Mouse (Mus musculus) heart, adult 2 months (tissue): ENCODE data around the gene Guca2b. TPM values are rescaled to one million over a fixed set of nuclear protein-coding genes. Genes with fewer than 3 reads are reported as not detected.

Experiments
- DNase-seq, 2 experiments: peaks; one replicate each; pipeline ENCODE4 v3.0.0; 2021
- H3K27ac ChIP-seq: fragments of 200-600 bp; 2 replicates; pipeline ENCODE4 v1.8.1; 2022
- H3K27me3 ChIP-seq: fragments of 200-500 bp; 2 replicates; pipeline ENCODE4 v1.6.1; 2012; ENCODE audit warnings: mild to moderate bottlenecking, low read length, inconsistent platforms, mixed read lengths; ENCODE audit not compliant: control insufficient read depth, insufficient read depth
- H3K36me3 ChIP-seq: fragments of 200-500 bp; 2 replicates; pipeline ENCODE4 v1.6.1; 2012; ENCODE audit warnings: low read length, inconsistent platforms; ENCODE audit not compliant: control insufficient read depth, insufficient read depth
- H3K4me1 ChIP-seq: fragments of 200-500 bp; 2 replicates; pipeline ENCODE4 v1.6.1; 2011; ENCODE audit warnings: low read length; ENCODE audit not compliant: control insufficient read depth, insufficient read depth
- H3K4me3 ChIP-seq: fragments of 200-600 bp; 2 replicates; pipeline ENCODE4 v1.8.1; 2022
- H3K79me2 ChIP-seq: fragments of 200-500 bp; replicated peaks from 2 replicates; pipeline ENCODE4 v1.6.1; 2012; ENCODE audit warnings: mild to moderate bottlenecking, inconsistent platforms, low read length, moderate library complexity, mixed read lengths; ENCODE audit not compliant: control insufficient read depth, insufficient read depth
- H3K9ac ChIP-seq: fragments of 200-500 bp; 2 replicates; pipeline ENCODE4 v1.6.1; 2012; ENCODE audit warnings: low read depth, mild to moderate bottlenecking, control low read depth, inconsistent platforms, low read length, mixed read lengths
- CTCF ChIP-seq: fragments of 200-600 bp; IDR thresholded peaks from 2 replicates; pipeline ENCODE4 v1.8.1; 2022; ENCODE audit warnings: antibody characterized with exemption, mild to moderate bottlenecking, moderate library complexity
- EP300 ChIP-seq: fragments of 200-500 bp; IDR thresholded peaks from 2 replicates; pipeline ENCODE4 v1.6.1; 2011; ENCODE audit warnings: low read depth, low read length, control low read depth; ENCODE audit not compliant: insufficient read depth
- POLR2A ChIP-seq: fragments of 200-500 bp; IDR thresholded peaks from 2 replicates; pipeline ENCODE4 v1.6.1; 2011; ENCODE audit warnings: mild to moderate bottlenecking, low read depth, low read length, control low read depth; ENCODE audit not compliant: insufficient read depth
- WGBS: fragments of 180-500 bp; shearing (Covaris S2); methylation state at CpG from one replicate; pipeline ENCODE4 v1.1.7; 2018; 5-methylcytosine and 5-hydroxymethylcytosine counted together
- intact Hi-C: fragments of 180-260 bp; cut with DNase I; formaldehyde crosslinking; loops from one replicate; pipeline ENCODE4 v1.15.1; 2025
- polyA plus RNA-seq: library from polyadenylated mRNA; depleted of rRNA; stranded (reverse); fragments of >200 nt; gene quantifications from 2 replicates; pipeline ENCODE4 v1.2.3, GENCODE M21; 2012
- total RNA-seq, 2 experiments: library from RNA; stranded (reverse); gene quantifications; 2 replicates each; pipeline ENCODE4 v1.2.3; 2021

Guca2b gene
- total and polyA plus RNA-seq, 3 experiments = 0.35 to 0.68 (median 0.44) TPM

GRCm38 (mm10) chr4:119634908-119635660, 23.7 kb downstream of the Guca2b start:
- WGBS = 41% methylated on average over 6 of the region's 6 CpGs
- Histone ChIP-seq H3K79me2 (no peaks in the 10 kb centered on the region), H3K27ac (no peak overlapping the region), H3K27me3 (no peaks in the 10 kb centered on the region), H3K4me3 (no peak overlapping the region), H3K4me1 (peaks cover 2% of the 10 kb centered on the region), H3K36me3 (no peaks in the 10 kb centered on the region), H3K9ac (no peak overlapping the region)
- no peak for DNase-seq
- peak; percentile 16; the same call in 1 of the 2 replicates for TF ChIP-seq CTCF
- TF ChIP-seq POLR2A = no peak
- TF ChIP-seq EP300 = 0 out of 2 replicates have a peak, but pooled peaks have one; percentile 19
- intact Hi-C loops = loop anchor here (5.0 kb wide), 1 partner anchor 388 kb away; no protein-coding TSS in a partner anchor

GRCm38 (mm10) chr4:119633948-119634347, 24.8 kb downstream of the Guca2b start:
- Histone ChIP-seq H3K4me3 (no peak overlapping the region), H3K27ac (no peak overlapping the region), H3K27me3 (no peaks in the 10 kb centered on the region), H3K9ac (no peak overlapping the region), H3K4me1 (peaks cover 2% of the 10 kb centered on the region), H3K36me3 (no peaks in the 10 kb centered on the region), H3K79me2 (no peaks in the 10 kb centered on the region)
- no peak for DNase-seq
- intact Hi-C loops = loop anchor here (5.0 kb wide), 1 partner anchor 387 kb away; no protein-coding TSS in a partner anchor
- TF ChIP-seq EP300 (no peak), CTCF (no peak), POLR2A (no peak)
- WGBS = 83% methylated on average over 3 of the region's 3 CpGs

- Histone ChIP-seq H3K9ac (no peak overlapping the region), H3K27me3 (no peaks in the 10 kb centered on the region), H3K4me1 (peaks cover 2% of the 10 kb centered on the region), H3K27ac (no peak overlapping the region), H3K36me3 (no peaks in the 10 kb centered on the region), H3K79me2 (no peaks in the 10 kb centered on the region), H3K4me3 (no peak overlapping the region)
- WGBS = 58% methylated on average over 7 of the region's 7 CpGs
- intact Hi-C loops = loop anchor here (5.0 kb wide), 1 partner anchor 386 kb away; no protein-coding TSS in a partner anchor
- no peak for DNase-seq
- TF ChIP-seq EP300 (no peak), POLR2A (no peak), CTCF (no peak)
Observed at GRCm38 (mm10) chr4:119633342-119633741, 25.4 kb downstream of the Guca2b start.

GRCm38 (mm10) chr4:119632721-119633120, 26.0 kb downstream of the Guca2b start:
- WGBS = 48% methylated on average over 7 of the region's 7 CpGs
- no peak for TF ChIP-seq POLR2A
- no peak for TF ChIP-seq CTCF
- TF ChIP-seq EP300 = no peak
- H3K4me3 ChIP-seq = no peak overlapping the region
- no peaks in the 10 kb centered on the region for H3K79me2 ChIP-seq
- H3K27ac ChIP-seq = peak overlapping the region; percentile 11; the same call in 1 of the 2 replicates
- no peaks in the 10 kb centered on the region for H3K36me3 ChIP-seq
- intact Hi-C loops = loop anchor here (5.0 kb wide), 1 partner anchor 385 kb away; no protein-coding TSS in a partner anchor
- peaks cover 2% of the 10 kb centered on the region for H3K4me1 ChIP-seq
- no peak overlapping the region for H3K9ac ChIP-seq
- no peak for DNase-seq
- H3K27me3 ChIP-seq = no peaks in the 10 kb centered on the region

GRCm38 (mm10) chr4:119631115-119631919, 27.4 kb downstream of the Guca2b start:
- H3K27me3 ChIP-seq = no peaks in the 10 kb centered on the region
- peak overlapping the region; percentile 15; the same call in 1 of the 2 replicates for H3K27ac ChIP-seq
- intact Hi-C loops = loop anchor here (2.0 to 5.0 kb wide), 4 partner anchors 35 to 497 kb away; no protein-coding TSS in a partner anchor
- H3K9ac ChIP-seq = peak overlapping the region; percentile 17
- H3K79me2 ChIP-seq = no peaks in the 10 kb centered on the region
- peaks cover 2% of the 10 kb centered on the region for H3K4me1 ChIP-seq
- no peaks in the 10 kb centered on the region; the same call in 1 of the 2 replicates for H3K36me3 ChIP-seq
- WGBS = 39% methylated on average over 11 of the region's 11 CpGs
- H3K4me3 ChIP-seq = no peak overlapping the region
- peak; percentile 36 to 60 for DNase-seq
- peak; percentile 80 for TF ChIP-seq EP300
- peak; percentile 87 for TF ChIP-seq CTCF
- TF ChIP-seq POLR2A = 0 out of 2 replicates have a peak, but pooled peaks have one; percentile 19
